Mouse (Mus musculus) ES-Bruce4 (cell line): ENCODE measurements around the gene 4930590J08Rik. TPM values are rescaled to one million over a fixed set of nuclear protein-coding genes. Genes with fewer than 3 reads are reported as not detected.
"Not testable (repeated sequence)": the region's sequence is repeated elsewhere in the genome, so short reads cannot be mapped to it uniquely, and the experiment has no call there.

Experiments
- H3K27ac ChIP-seq: 2 replicates; pipeline ENCODE4 v1.5.1; 2012; ENCODE audit warnings: low read length, inconsistent platforms; ENCODE audit not compliant: insufficient read depth
- H3K27me3 ChIP-seq: 2 replicates; pipeline ENCODE4 v1.6.1; 2012; ENCODE audit warnings: mild to moderate bottlenecking, low read length, inconsistent platforms; ENCODE audit not compliant: control insufficient read depth, poor library complexity, insufficient read depth, severe bottlenecking
- H3K36me3 ChIP-seq: 2 replicates; pipeline ENCODE4 v1.6.1; 2012; ENCODE audit warnings: inconsistent platforms, mild to moderate bottlenecking, low read length, moderate library complexity; ENCODE audit not compliant: control insufficient read depth, poor library complexity, insufficient read depth, severe bottlenecking
- H3K4me1 ChIP-seq: one replicate; pipeline ENCODE4 v1.8.1; 2011; ENCODE audit warnings: low read length; ENCODE audit not compliant: control insufficient read depth, insufficient read depth
- H3K4me3 ChIP-seq: 2 replicates; pipeline ENCODE4 v1.5.1; 2011; ENCODE audit warnings: low read depth, mild to moderate bottlenecking, low read length
- H3K9ac ChIP-seq: 2 replicates; pipeline ENCODE4 v1.6.1; 2012; ENCODE audit warnings: low read depth, mild to moderate bottlenecking, inconsistent platforms; ENCODE audit not compliant: poor library complexity, severe bottlenecking
- H3K9me3 ChIP-seq: replicated peaks from 2 replicates; pipeline ENCODE4 v1.6.1; 2012; ENCODE audit warnings: mild to moderate bottlenecking, low read length, inconsistent platforms; ENCODE audit not compliant: control insufficient read depth, poor library complexity, insufficient read depth, severe bottlenecking
- CTCF ChIP-seq: IDR thresholded peaks from one replicate; pipeline ENCODE4 v1.8.1; 2011; ENCODE audit warnings: low read depth, low read length
- EP300 ChIP-seq: IDR thresholded peaks from 2 replicates; pipeline ENCODE4 v1.6.1; 2011; ENCODE audit warnings: low read depth, low read length; ENCODE audit not compliant: insufficient read depth
- POLR2A ChIP-seq: IDR thresholded peaks from one replicate; pipeline ENCODE4 v1.8.1; 2011; ENCODE audit warnings: low read length; ENCODE audit not compliant: insufficient read depth
- polyA plus RNA-seq: library from polyadenylated mRNA; stranded (reverse); fragments of >200 nt; gene quantifications from 2 replicates; pipeline ENCODE4 v1.2.4, GENCODE M21; 2011; ENCODE audit warnings: low read depth; ENCODE audit not compliant: missing spikeins, insufficient read depth, insufficient read length

4930590J08Rik gene
- polyA plus RNA-seq, result 0.73 and 1.4 TPM in 2 replicates

DNA sequence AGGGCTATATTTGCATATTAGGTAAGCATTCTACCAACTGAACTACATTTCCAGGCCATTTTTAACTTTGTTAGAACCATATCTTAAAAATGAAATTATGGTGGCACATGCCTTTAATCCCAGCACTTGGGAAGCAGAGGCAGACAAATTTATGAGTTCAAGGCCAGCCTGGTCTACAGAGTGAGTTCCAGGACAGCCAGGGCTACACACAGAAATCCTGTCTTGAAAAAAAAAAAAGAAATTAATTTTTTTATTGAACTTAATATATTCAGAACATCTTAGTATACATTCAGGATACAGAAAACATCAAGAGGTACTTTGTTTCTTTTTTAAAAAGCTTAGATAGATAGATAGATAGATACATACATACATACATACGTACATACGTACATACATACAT is at the start of gene 4930590J08Rik:
Gene 4930590J08Rik (plus strand): TSS at position 301 of the 400 bp plus-strand sequence.
- H3K27me3 ChIP-seq, H3K9ac ChIP-seq, H3K27ac ChIP-seq, H3K4me1 ChIP-seq, H3K4me3 ChIP-seq, H3K9me3 ChIP-seq: not testable (repeated sequence)
- H3K36me3 ChIP-seq, result peaks cover 17% of the 10 kb centered on the region

DNA sequence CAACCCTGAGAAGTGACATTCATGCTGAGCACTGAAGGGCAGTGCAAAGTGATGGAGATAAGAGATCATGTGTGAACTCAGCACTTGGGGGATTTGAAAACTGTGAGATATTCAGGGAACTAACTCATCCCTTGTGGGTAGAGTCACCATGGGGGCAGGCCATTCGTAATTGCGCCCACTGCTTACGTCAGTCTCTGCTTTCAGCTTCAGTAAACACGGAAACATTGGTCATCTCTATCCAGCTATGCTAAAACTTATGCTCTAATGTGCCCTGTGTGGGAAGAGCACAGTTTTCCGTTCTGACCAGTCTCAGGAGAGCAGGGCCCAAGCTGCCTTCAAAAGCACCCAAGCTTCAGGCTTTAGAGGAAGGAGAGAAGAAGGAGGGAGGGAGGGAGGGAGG is 44.3 kb upstream of the 4930590J08Rik start:
- Histone ChIP-seq H3K27me3 (no peaks in the 10 kb centered on the region), H3K27ac (no peak overlapping the region), H3K9ac (no peak overlapping the region), H3K4me1 (no peaks in the 10 kb centered on the region), H3K4me3 (no peak overlapping the region), H3K9me3 (no peaks in the 10 kb centered on the region), H3K36me3 (no peaks in the 10 kb centered on the region)
- TF ChIP-seq EP300 (no peak), CTCF (no peak), POLR2A (no peak)

DNA sequence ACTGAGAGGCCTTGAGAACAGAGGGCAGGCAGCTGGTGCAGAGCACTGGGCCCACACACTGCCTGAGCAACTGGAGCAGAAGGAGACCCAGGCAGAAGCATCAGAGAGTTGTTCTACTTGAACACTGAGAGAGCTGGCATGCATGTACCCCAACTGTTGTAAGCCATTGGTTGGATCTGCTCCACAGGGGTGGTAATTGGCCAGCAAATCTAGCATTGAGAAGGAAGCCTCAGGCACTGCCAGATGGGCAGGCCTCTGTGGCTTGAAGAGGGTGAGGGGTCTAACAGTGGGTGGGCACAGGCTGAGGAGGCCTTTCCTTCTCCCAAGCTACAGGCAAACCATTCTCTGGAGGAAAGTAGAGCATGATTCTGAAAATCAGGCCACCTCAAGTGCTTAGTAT is 39.8 kb upstream of the 4930590J08Rik start:
- Histone ChIP-seq H3K36me3 (no peaks in the 10 kb centered on the region), H3K27ac (no peak overlapping the region), H3K4me3 (no peak overlapping the region), H3K4me1 (no peaks in the 10 kb centered on the region), H3K9me3 (no peaks in the 10 kb centered on the region), H3K9ac (no peak overlapping the region), H3K27me3 (no peaks in the 10 kb centered on the region)
- TF ChIP-seq EP300, result no peak
- no peak for TF ChIP-seq POLR2A
- TF ChIP-seq CTCF, result no peak

DNA sequence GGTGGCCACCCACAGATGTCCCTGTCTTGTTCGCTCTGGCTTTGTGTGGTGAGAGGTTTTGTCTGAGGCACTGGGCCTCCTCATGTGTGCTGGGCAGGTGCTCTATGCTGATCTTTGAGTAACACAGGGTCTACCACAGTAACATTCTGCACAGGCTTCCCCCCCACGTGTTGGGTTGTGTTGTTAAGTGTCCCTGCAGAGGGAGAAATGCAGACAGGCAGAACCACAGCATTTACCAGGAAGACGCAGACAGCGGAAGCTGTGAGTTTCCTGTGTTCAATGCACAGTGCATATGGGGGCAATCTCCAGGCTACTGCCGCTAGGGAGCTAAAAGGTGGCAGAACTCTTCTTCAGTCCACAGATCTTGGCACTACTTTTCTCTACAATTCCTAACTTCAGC is 38.0 kb upstream of the 4930590J08Rik start:
- no peak overlapping the region for H3K9ac ChIP-seq
- no peak overlapping the region for H3K27ac ChIP-seq
- no peaks in the 10 kb centered on the region for H3K36me3 ChIP-seq
- H3K4me3 ChIP-seq, result no peak overlapping the region
- no peaks in the 10 kb centered on the region for H3K9me3 ChIP-seq
- H3K4me1 ChIP-seq, result no peaks in the 10 kb centered on the region
- no peaks in the 10 kb centered on the region for H3K27me3 ChIP-seq
- TF ChIP-seq POLR2A (no peak), CTCF (no peak), EP300 (no peak)

DNA sequence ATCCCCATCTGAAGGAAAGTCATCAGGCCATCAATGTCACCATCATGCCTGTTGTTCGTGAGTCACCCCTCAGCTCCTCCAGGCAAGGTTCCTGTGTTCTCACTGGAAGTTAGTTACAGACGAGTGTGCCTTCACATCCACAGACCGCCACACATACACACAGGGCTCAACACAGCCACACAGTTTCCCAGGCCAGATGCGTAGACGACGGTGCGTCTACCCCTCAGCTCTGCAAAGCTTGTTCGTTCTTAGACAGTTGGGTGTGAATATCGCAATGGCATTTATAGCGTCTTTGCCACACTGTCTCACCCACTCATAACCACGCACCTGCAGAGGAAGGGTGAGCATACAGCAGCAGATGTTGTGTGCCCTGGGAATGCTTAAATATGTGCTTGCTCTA is 37.0 kb upstream of the 4930590J08Rik start:
- H3K9me3 ChIP-seq, result no peaks in the 10 kb centered on the region
- H3K36me3 ChIP-seq, result no peaks in the 10 kb centered on the region
- H3K27me3 ChIP-seq, result no peaks in the 10 kb centered on the region
- no peak overlapping the region for H3K4me3 ChIP-seq
- H3K9ac ChIP-seq, result no peak overlapping the region
- no peak overlapping the region for H3K27ac ChIP-seq
- no peaks in the 10 kb centered on the region for H3K4me1 ChIP-seq
- TF ChIP-seq EP300, result no peak
- no peak for TF ChIP-seq POLR2A
- no peak for TF ChIP-seq CTCF

DNA sequence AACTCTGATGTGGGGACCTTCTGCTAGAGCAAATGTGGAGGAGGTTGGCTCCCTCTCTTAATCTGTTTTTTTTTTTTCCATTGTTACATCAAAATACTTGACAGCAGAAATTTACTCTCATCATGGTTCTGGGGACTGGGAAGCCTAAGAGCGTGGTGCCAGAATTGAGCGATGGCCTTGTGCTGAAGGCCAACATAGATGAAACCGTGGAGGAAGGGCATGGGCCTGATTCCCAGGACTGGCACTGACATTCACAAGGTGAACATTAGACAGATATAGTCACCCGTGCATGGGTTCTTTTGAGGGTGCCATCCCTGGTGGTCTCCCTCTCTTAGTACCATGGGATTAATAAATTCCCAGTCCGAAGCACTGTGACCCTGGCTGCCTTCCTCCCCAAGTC is 34.5 kb upstream of the 4930590J08Rik start:
- Histone ChIP-seq H3K4me1 (no peaks in the 10 kb centered on the region), H3K9ac (no peak overlapping the region), H3K27me3 (no peaks in the 10 kb centered on the region), H3K27ac (no peak overlapping the region), H3K36me3 (no peaks in the 10 kb centered on the region), H3K9me3 (no peaks in the 10 kb centered on the region), H3K4me3 (no peak overlapping the region)
- TF ChIP-seq CTCF (no peak), POLR2A (no peak), EP300 (no peak)
